Mouse (Mus musculus) fat pad, adult 2 months (tissue): ENCODE data around the gene Agpat1.

Experiments used
- DNase-seq: peaks from one replicate; pipeline ENCODE4 v3.0.0-alpha.2; 2011; ENCODE audit warnings: low read depth, low spot score; ENCODE audit errors: extremely low read depth

The Agpat1 gene

GRCm38 (mm10) chr17:34630761-34631301, 26.8 kb downstream of the Agpat1 start:
- no peak for DNase-seq

GRCm38 (mm10) chr17:34631647-34632046, 27.6 kb downstream of the Agpat1 start:
- no peak for DNase-seq

GRCm38 (mm10) chr17:34632261-34632691, 28.2 kb downstream of the Agpat1 start:
- DNase-seq = no peak

- no peak for DNase-seq
These were observed 31.6 kb downstream of the Agpat1 start for GRCm38 (mm10) chr17:34635671-34636070.

DNA sequence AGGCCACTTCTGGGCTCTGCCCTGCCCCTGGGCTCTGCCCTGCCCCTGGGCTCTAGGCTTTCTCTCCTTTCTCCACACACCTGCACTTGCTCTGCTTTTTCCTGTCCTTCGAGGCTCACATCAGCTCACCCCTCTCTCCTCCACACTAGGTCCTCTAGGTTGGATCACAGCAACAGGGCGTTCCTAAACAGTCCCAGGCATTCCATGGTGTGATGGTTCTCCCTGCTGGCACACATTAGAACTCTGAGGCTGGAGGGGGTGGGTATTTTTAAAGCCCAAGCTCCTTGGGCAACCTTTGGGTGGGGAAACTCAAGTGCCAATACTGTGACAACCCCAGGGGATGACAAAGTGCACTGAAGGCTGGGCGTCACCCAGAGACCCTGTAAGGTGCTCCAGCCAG, 33.4 kb downstream of the Agpat1 start:
- no peak for DNase-seq

- DNase-seq = no peak
These were observed 35.6 kb downstream of the Agpat1 start for GRCm38 (mm10) chr17:34639461-34640255.

- no peak for DNase-seq
These were observed 36.9 kb downstream of the Agpat1 start for GRCm38 (mm10) chr17:34640778-34641601.

GRCm38 (mm10) chr17:34641945-34642344, 37.9 kb downstream of the Agpat1 start:
- no peak for DNase-seq

DNA sequence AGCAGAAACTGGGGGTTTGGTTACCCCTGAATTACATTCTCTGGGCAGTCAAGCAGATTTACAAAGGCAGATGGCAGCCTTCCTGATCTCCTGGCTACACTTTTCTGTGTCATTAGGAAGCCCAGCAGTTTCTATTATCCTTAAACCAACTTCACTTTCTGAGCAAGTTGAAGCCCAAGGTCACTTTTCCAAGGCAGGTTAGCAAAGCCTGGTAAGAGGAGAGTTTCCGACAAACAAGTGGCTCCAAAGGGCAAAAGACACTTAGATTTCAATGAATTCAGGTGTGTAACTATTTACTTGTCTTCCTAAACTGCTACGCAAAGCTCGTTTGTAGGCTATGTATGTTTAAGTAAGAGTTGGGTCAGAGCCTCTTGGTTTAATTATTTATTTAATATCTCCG, 39.3 kb downstream of the Agpat1 start:
- no peak for DNase-seq

GRCm38 (mm10) chr17:34643944-34644343, 39.9 kb downstream of the Agpat1 start:
- no peak for DNase-seq

DNA sequence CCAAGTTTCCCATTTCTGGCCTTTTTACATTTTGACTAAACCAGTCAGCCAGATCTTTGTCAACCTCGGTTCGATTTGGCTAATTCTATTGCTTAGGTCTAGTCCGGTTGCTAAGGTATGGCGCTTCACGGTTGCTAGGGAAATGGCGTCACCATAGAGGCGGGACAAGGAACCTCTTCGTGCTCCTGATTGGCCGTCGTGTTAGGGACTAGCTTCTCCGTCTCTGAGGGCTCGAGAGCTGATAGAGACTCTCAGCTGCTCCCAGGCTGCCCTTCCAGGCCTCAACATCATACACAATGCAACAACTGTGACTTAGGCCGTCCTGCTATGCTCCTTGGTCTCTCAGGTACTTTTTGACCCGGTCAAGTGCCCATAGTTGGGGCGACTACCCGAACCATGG, 40.5 kb downstream of the Agpat1 start, which contains the start of gene Fkbpl:
Fkbpl (plus strand) TSS at position 157 of the 400 bp plus-strand sequence.
- no peak for DNase-seq

DNA sequence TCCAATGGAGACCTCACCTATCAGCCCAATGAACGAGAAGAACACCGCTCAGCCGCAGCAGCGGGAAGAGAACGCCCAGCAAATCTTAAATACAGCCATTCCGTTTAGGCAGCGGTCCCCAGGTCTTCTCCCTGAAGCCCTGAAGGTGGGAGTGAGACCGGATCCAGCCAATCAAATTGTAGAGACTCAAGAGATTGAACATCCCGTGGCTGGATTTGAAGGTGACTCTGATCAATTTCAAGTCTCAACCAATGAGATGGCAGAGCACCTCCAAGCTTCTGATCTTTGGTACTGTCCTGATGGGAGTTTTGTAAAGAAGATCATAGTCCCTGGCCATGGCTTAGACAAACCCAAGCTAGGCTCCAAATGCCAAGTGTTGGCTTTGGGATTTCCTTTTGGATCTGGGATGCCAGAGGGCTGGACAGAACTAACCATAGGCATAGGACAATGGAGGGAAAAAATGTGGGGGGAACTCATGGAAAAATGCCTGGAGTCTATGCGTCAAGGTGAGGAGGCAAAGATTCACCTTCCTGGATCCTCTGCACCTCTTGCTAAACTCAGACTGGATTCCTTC, 41.3 kb downstream of the Agpat1 start:
- DNase-seq = no peak

GRCm38 (mm10) chr17:34645831-34646511, 41.9 kb downstream of the Agpat1 start:
- no peak for DNase-seq

- peak; percentile 86 for DNase-seq
These were observed 43.1 kb downstream of the Agpat1 start, which contains the start of gene Atf6b for GRCm38 (mm10) chr17:34646906-34647787. Atf6b (plus strand) TSS chr17:34647146.

DNA sequence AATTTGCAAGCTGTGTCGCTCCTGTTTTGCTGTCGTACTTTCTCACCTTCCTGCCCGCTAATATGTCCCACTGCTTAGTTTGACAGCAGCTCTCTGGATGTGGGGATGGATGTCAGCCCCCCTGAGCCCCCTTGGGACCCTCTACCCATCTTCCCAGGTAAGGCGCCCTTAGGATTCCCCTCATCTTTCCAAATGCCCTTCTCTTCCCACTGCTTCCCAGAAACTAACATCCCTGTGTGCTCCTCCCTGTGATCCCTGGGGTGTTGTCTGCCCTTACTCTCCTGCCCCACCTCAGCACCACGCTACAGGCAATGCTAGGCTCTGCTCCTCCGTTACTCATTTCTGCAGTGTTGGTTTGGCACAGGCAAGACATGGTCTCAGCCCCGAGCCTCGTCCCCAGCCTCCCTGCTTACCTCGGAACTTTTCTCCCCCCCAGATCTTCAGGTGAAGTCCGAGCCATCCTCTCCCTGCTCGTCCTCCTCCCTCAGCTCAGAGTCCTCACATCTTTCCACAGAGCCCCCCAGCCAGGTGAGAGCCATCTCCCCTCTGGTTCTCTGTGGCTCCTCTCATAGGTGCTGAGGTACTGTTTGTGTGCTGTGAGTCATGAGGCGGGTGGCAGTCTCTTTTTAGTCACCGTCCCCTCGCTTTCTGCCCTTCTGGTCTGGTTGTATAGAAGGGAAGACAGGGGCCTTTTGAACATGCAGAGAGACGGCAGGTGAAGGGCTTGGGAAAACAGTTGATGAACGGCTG, 44.3 kb downstream of the Agpat1 start:
- no peak for DNase-seq

DNA sequence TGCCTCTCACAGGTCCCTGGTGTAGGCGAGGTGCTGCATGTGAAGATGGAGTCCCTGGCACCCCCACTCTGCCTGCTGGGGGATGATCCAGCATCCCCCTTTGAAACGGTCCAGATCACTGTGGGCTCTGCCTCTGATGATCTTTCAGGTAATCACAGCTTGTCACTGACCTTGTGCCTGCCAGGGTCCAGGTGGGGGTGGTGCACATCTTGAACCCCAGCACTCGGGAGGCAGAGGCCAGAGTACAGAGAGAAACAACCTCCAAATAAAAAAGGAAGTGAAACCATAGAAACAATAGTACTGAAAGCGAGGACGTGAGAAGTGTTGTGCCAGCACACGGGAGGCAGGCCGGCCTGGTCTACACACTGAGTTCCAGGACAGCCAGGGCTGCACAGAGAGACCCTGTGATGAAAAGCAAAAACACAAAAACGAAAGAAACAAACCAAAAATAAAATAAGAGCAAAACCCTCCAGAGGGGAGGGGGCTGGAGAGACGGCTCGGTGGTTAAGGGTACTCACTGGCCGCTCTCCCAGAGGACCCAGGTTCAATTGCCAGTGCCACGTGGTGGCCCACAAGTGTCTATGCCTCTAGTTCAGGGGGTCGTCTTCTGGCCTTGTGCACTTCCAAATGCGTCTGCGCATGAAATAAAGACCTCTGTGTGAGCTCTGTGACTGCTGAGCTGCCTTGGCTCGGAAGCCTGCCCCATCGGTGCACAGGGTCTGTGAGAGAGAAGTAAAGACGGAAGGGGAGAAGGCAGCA, 45.2 kb downstream of the Agpat1 start:
- DNase-seq = no peak

GRCm38 (mm10) chr17:34650781-34651180, 46.7 kb downstream of the Agpat1 start:
- no peak for DNase-seq

DNA sequence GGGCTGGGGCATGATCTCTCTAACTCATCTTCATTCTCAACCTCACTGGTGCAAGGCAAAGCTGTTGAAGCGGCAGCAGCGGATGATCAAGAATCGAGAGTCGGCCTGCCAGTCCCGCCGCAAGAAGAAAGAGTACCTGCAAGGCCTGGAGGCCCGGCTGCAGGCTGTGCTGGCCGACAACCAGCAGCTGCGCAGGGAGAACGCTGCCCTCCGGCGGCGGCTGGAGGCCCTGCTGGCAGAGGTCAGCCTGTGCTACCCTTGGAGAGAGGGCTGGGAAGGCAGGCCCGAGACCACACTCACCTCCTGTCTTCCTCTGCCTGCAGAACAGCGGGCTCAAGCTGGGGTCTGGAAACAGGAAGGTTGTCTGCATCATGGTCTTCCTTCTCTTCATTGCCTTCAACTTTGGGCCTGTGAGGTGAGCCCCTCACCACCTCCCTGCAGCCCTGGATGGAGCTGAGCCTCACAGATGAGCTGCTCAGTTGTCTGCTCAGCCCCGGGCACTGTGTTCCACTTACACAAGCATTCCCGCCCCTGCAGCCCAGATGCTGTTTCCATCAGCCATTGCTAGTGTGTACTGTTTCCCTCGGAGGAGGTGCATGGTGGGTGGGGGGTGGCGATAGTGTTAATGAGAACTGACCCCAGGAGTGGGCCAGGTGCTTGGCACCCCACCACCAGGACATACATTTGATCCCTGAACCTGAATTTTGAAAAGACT, 47.6 kb downstream of the Agpat1 start:
- no peak for DNase-seq
